Mouse (Mus musculus) limb, embryonic 11.5 days (tissue): ENCODE measurements around the gene 1700012A03Rik. TPM values are rescaled to one million over a fixed set of nuclear protein-coding genes. Genes with fewer than 3 reads are reported as not detected.

ENCODE experiments used
- ATAC-seq: fragments of 200-750 bp; cut with Nextera tagmentation; 2 replicates; pipeline ENCODE4 v1.8.0; 2017; ENCODE audit warnings: low read depth; ENCODE audit not compliant: insufficient number of reproducible peaks, low FRiP score, low TSS enrichment
- DNase-seq: peaks from one replicate; pipeline ENCODE4 v3.0.0-alpha.2; 2015; ENCODE audit warnings: low spot score
- H3K27ac ChIP-seq: fragments of 300-500 bp; sonication (generic); replicated peaks from 2 replicates; pipeline ENCODE4 v1.5.1; 2014; ENCODE audit warnings: low read depth, mild to moderate bottlenecking, low read length
- H3K27me3 ChIP-seq: fragments of 300-500 bp; sonication (generic); 2 replicates; pipeline ENCODE4 v1.6.1; 2014; ENCODE audit warnings: mild to moderate bottlenecking, low read length, mixed read lengths; ENCODE audit not compliant: control insufficient read depth, insufficient read depth
- H3K36me3 ChIP-seq: fragments of 300-500 bp; sonication (generic); 2 replicates; pipeline ENCODE4 v1.6.1; 2014; ENCODE audit warnings: mild to moderate bottlenecking, low read length, moderate library complexity, mixed read lengths; ENCODE audit not compliant: control insufficient read depth, insufficient read depth
- H3K4me1 ChIP-seq: fragments of 300-500 bp; sonication (generic); 2 replicates; pipeline ENCODE4 v1.6.1; 2014; ENCODE audit warnings: low read length, mixed read lengths; ENCODE audit not compliant: control insufficient read depth, insufficient read depth
- H3K4me2 ChIP-seq: fragments of 300-500 bp; sonication (generic); 2 replicates; pipeline ENCODE4 v1.6.1; 2014; ENCODE audit warnings: low read depth, mild to moderate bottlenecking, moderate library complexity; ENCODE audit not compliant: severe bottlenecking
- H3K4me3 ChIP-seq: fragments of 300-500 bp; sonication (generic); 2 replicates; pipeline ENCODE4 v1.5.1; 2014; ENCODE audit warnings: low read depth, low read length
- H3K9ac ChIP-seq: fragments of 300-500 bp; sonication (generic); 2 replicates; pipeline ENCODE4 v1.6.1; 2014; ENCODE audit warnings: mild to moderate bottlenecking, low read length
- H3K9me3 ChIP-seq: fragments of 300-500 bp; sonication (generic); 2 replicates; pipeline ENCODE4 v1.6.1; 2016; ENCODE audit warnings: low read length; ENCODE audit not compliant: control insufficient read depth
- WGBS: fragments of 180-500 bp; shearing (Covaris S2); extraction: QIAGEN DNeasy Blood & Tissue Kit; methylation state at CpG from one replicate; pipeline ENCODE4 v1.1.7; 2014; 5-methylcytosine and 5-hydroxymethylcytosine counted together
- polyA plus RNA-seq: library from polyadenylated mRNA; unstranded; fragments of >200 nt; fragmentation: Nextera tagmentation; extraction: Ambion mirVana; gene quantifications from 2 replicates; pipeline ENCODE4 v1.2.1, GENCODE M21; 2014

Gene 1700012A03Rik
- polyA plus RNA-seq, 1 experiment from 2014 or later: not detected

DNA sequence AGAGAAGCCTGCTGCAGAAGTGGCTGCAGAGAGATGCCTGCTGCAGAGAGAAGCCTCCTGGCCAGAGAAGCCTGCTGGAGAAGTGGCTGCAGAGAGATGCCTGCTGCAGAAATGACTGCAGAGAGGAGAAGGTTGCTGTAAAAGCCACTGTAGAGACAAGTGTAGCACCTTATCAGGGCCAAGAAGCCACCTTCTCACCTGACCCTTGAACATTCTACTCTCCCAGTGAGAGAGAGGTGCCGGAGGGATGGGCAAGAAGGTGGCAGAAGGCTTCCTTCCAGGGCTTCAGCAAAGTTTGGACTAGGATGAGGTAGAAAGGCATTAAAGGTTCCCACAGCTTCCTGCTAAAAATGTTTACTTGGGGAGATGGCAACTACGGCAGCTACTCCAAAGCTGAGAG, 8.5 kb downstream of the 1700012A03Rik start:
- WGBS: 81% methylated on average over 2 of the region's 2 CpGs
- Histone ChIP-seq H3K4me2 (no peak overlapping the region), H3K27me3 (no peaks in the 10 kb centered on the region), H3K4me3 (no peak overlapping the region), H3K4me1 (no peaks in the 10 kb centered on the region), H3K27ac (no peak overlapping the region), H3K36me3 (no peaks in the 10 kb centered on the region), H3K9me3 (no peaks in the 10 kb centered on the region), H3K9ac (no peak overlapping the region)
- DNase-seq: no peak
- no peak for ATAC-seq

DNA sequence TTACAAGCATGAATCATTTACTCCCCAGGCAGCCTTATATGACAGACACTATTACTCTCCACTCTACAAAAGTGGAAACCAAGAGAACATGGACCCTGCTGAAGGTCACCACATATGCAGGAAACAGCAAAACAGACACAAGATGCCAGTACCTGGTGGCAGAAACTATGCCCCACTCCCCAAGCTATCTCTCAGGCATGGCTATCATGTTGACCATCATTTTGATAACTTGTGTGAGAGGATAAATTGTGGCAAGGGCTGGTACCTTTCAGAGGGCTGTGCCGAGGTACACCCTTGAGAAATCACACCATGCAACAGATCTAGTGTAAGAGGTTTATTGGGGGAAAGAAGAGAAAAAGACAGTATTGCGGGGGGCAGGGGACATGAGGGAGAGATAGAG, 10.6 kb downstream of the 1700012A03Rik start:
- DNase-seq: peak; percentile 16

GRCm38 (mm10) chr6:32061266-32061665, 11.2 kb downstream of the 1700012A03Rik start:
- ATAC-seq: no peak
- no peaks in the 10 kb centered on the region for H3K36me3 ChIP-seq
- no peak overlapping the region for H3K27ac ChIP-seq
- 79% methylated on average over 9 of the region's 9 CpGs for WGBS
- no peak overlapping the region for H3K9ac ChIP-seq
- DNase-seq: peak; percentile 16
- no peaks in the 10 kb centered on the region for H3K4me1 ChIP-seq
- no peak overlapping the region for H3K4me3 ChIP-seq
- H3K27me3 ChIP-seq: no peaks in the 10 kb centered on the region
- H3K4me2 ChIP-seq: no peak overlapping the region
- no peaks in the 10 kb centered on the region for H3K9me3 ChIP-seq

More for the DNA sequence above, 10.6 kb downstream of the 1700012A03Rik start:
- Histone ChIP-seq H3K36me3 (no peaks in the 10 kb centered on the region), H3K27ac (no peak overlapping the region), H3K27me3 (no peaks in the 10 kb centered on the region), H3K4me2 (no peak overlapping the region), H3K9me3 (no peaks in the 10 kb centered on the region), H3K4me1 (no peaks in the 10 kb centered on the region), H3K9ac (no peak overlapping the region), H3K4me3 (no peak overlapping the region)
- ATAC-seq: no peak
- WGBS: 86% methylated on average over 2 of the region's 2 CpGs

DNA sequence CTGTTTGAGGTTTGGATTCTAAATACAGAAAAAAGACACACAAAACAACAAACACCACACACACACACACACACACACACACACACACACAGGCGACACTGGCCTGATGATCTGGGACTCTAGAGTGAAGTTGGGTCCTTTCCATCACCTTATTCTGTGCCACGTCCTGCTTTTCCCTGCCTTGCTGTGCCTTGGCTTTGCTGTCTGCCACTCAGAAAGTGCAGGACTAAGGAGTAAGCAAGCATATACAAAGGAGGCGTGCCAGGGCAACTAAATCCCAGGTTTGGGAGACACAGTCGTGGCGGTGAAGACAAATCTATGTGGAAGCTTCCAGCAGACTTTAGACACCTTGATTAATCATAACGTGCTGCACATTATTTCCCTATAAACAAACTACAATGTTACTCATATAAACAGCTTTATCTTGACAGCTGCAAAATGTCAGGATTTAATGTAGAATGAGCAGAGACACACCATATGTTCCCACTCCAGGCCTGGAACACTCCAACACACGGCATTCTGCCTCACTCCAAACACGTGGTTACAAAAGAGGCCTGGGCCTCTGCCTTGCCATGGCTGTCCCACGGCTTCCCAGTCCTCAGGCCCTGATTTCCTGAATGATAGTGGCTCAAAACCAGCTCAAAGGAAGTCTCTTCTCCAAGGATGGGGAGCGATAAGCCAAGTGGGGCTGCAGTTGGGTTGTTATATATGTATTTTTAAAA, 15.9 kb downstream of the 1700012A03Rik start:
- Histone ChIP-seq H3K27ac (no peak overlapping the region), H3K4me2 (no peak overlapping the region), H3K4me3 (no peak overlapping the region), H3K27me3 (no peaks in the 10 kb centered on the region), H3K9ac (no peak overlapping the region), H3K4me1 (no peaks in the 10 kb centered on the region), H3K9me3 (no peaks in the 10 kb centered on the region), H3K36me3 (no peaks in the 10 kb centered on the region)
- WGBS: 80% methylated on average over 10 of the region's 10 CpGs
- peak; percentile 9 for DNase-seq
- ATAC-seq: no peak

GRCm38 (mm10) chr6:32072161-32072560, 22.1 kb downstream of the 1700012A03Rik start:
- DNase-seq: no peak
- ATAC-seq: no peak

GRCm38 (mm10) chr6:32093312-32093711, 43.3 kb downstream of the 1700012A03Rik start:
- H3K27me3 ChIP-seq: no peaks in the 10 kb centered on the region
- no peak overlapping the region for H3K9ac ChIP-seq
- H3K36me3 ChIP-seq: no peaks in the 10 kb centered on the region
- H3K9me3 ChIP-seq: no peaks in the 10 kb centered on the region
- H3K4me2 ChIP-seq: no peak overlapping the region
- ATAC-seq: no peak
- DNase-seq: peak; percentile 7
- no peak overlapping the region for H3K4me3 ChIP-seq
- no peaks in the 10 kb centered on the region for H3K4me1 ChIP-seq
- WGBS: 88% methylated on average over 10 of the region's 14 CpGs
- no peak overlapping the region for H3K27ac ChIP-seq

More at GRCm38 (mm10) chr6:32072161-32072560, 22.1 kb downstream of the 1700012A03Rik start:
- no peak overlapping the region for H3K9ac ChIP-seq
- H3K9me3 ChIP-seq: no peaks in the 10 kb centered on the region
- H3K36me3 ChIP-seq: no peaks in the 10 kb centered on the region
- no peaks in the 10 kb centered on the region for H3K4me1 ChIP-seq
- no peak overlapping the region for H3K4me2 ChIP-seq
- no peaks in the 10 kb centered on the region for H3K27me3 ChIP-seq
- H3K27ac ChIP-seq: no peak overlapping the region
- H3K4me3 ChIP-seq: no peak overlapping the region
- 75% methylated on average over 1 of the region's 1 CpGs for WGBS

DNA sequence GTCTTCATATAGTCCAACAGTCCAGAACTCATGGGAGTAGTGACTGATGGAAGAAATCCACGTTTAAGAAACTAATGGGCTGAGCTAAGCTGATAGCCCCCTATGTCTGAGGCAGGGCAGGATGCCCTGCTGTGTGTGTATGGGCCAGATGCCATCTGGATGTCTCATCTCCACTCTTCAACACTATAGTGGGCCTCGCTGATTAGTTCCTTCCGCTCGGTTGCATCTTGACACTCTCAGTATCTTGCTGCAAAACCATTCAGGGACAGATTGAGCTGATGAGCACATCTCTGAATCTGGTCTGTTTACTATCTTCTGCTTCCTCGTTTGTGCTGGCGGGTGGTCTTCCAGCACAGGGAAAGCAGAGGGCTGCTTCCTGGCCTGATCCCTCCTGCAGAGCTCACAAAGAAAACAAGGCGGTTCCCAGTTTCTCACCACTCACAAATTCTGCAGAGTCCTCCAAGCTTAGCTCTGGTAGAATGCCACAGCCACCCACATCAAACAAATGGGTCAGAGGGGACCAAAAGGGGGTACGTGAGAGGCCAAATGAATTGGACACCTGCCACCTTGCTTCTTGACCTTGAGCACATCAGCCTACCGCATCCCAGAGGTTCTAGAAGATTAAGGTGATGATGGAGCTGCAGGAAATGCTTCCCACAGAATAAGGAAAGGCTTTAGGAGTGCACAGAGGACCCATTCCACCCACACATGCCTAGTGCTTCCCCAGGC, 55.7 kb downstream of the 1700012A03Rik start:
- no peak overlapping the region for H3K9ac ChIP-seq
- no peaks in the 10 kb centered on the region for H3K9me3 ChIP-seq
- no peaks in the 10 kb centered on the region for H3K4me1 ChIP-seq
- DNase-seq (no peak), ATAC-seq (no peak)
- H3K36me3 ChIP-seq: no peaks in the 10 kb centered on the region
- no peak overlapping the region for H3K27ac ChIP-seq
- no peaks in the 10 kb centered on the region for H3K27me3 ChIP-seq
- H3K4me3 ChIP-seq: no peak overlapping the region
- WGBS: 52% methylated on average over 9 of the region's 9 CpGs
- no peak overlapping the region for H3K4me2 ChIP-seq
